Mouse (Mus musculus): ENCODE measurements around the gene Glipr1l3.
"Not testable (repeated sequence)": the region's sequence is repeated elsewhere in the genome, so short reads cannot be mapped to it uniquely, and the experiment has no call there.

Gene Glipr1l3

GRCm38 (mm10) chr10:112159882-112160560, at the start of gene Glipr1l3:
Gene Glipr1l3, minus strand, starts transcription at chr10:112160327.
- DNase-seq (ENCODE audit: low read depth, low spot score): peak; percentile 92

DNA sequence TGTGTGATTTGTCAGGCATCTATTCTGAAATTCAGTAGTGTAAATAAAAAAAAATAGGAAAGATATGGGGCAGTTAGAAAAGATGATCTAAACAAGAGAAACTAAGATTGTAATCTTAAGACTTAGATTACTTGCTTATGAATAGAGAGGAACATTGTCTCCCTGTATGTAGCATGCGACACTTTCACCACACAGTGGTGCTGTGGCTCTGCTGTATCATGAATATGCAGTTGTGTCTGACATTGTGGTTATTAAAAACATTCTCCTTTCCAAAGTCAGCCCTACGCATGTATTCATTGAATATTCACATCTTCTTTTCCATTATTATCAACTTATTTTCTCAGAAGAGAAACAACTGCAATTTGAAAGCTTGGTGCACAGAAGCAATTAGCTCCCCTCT, 43.3 kb upstream of the Glipr1l3 start:
- peak; percentile 28 for DNase-seq (ENCODE audit: low read depth, low spot score)

- not testable (repeated sequence) for DNase-seq (ENCODE audit: low read depth, low spot score)
Observed at GRCm38 (mm10) chr10:112193919-112194318, 33.8 kb upstream of the Glipr1l3 start.

GRCm38 (mm10) chr10:112177027-112177426, 16.9 kb upstream of the Glipr1l3 start:
- DNase-seq (ENCODE audit: low read depth, low spot score): not testable (repeated sequence)

GRCm38 (mm10) chr10:112163168-112163766, 3.1 kb upstream of the Glipr1l3 start, which contains the start of gene Caps2:
Gene Caps2, plus strand, starts transcription at chr10:112163621.
- DNase-seq (ENCODE audit: low read depth, low spot score): peak; percentile 65

GRCm38 (mm10) chr10:112139834-112140233, 20.3 kb downstream of the Glipr1l3 start:
- DNase-seq (ENCODE audit: low read depth, low spot score): no peak

GRCm38 (mm10) chr10:112138871-112139430, 21.2 kb downstream of the Glipr1l3 start:
- DNase-seq (ENCODE audit: low read depth, low spot score): no peak

GRCm38 (mm10) chr10:112138050-112138870, 21.9 kb downstream of the Glipr1l3 start:
- DNase-seq (ENCODE audit: low read depth, low spot score): peak; percentile 83

GRCm38 (mm10) chr10:112132194-112132593, 27.9 kb downstream of the Glipr1l3 start:
- DNase-seq (ENCODE audit: low read depth, low spot score): no peak

- DNase-seq (ENCODE audit: low read depth, low spot score): not testable (repeated sequence)
Observed at GRCm38 (mm10) chr10:112127682-112128230, 32.4 kb downstream of the Glipr1l3 start.

GRCm38 (mm10) chr10:112125090-112125489, 35.0 kb downstream of the Glipr1l3 start:
- not testable (repeated sequence) for DNase-seq (ENCODE audit: low read depth, low spot score)

DNA sequence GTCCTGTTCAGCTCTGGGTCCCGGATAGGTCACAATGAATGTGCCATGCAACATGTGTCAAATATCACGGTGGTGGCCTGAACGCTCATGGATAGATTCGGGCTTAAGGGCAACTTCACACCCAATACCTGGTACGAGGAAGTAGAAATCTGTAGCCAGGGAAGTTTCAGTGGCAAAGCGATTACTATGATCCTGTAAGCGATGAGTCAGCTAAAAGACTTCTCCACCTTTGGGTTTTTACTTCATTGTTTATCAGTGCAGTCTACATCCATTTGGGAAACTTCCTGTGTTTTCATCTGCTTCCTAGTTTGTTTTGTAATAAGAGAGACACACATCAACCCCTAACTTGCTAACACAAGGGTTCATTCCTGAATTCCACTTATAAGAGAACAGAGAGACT, 49.7 kb downstream of the Glipr1l3 start:
- DNase-seq (ENCODE audit: low read depth, low spot score): no peak

- peak; percentile 57 for DNase-seq (ENCODE audit: low read depth, low spot score)
Observed at GRCm38 (mm10) chr10:112105785-112106184, 54.3 kb downstream of the Glipr1l3 start.
